Mouse (Mus musculus): ENCODE measurements at regions not wholly inside any gene's neighbourhood (a gene's known extent, or its start where the extent isn't known, plus 50 kb on each side); places are given as distances from the start of the nearest gene placed in this dataset.

- no peak overlapping the region for H3K4me3 ChIP-seq (ENCODE audit: inconsistent target)
- 87% methylated on average over 12 of the region's 12 CpGs for WGBS (ENCODE audit: missing documents)
- H3K27ac ChIP-seq = no peak overlapping the region
- H3K36me3 ChIP-seq (ENCODE audit: inconsistent target) = no peaks in the 10 kb centered on the region
- no peaks in the 10 kb centered on the region for H3K79me2 ChIP-seq (ENCODE audit: inconsistent target)
These were observed 53.0 kb upstream of the Cep78 start for GRCm38 (mm10) chr19:16037806-16038205.

Measured in macrophage (primary cell).